Mouse (Mus musculus) spleen, postnatal 36 days (tissue): ENCODE data around the gene Shcbp1l.
A peak's percentile ranks its signal among the peaks of the same experiment; 100 is the strongest.
"Not testable (repeated sequence)": the region's sequence is repeated elsewhere in the genome, so short reads cannot be mapped to it uniquely, and the experiment has no call there.

Experiments used
- DNase-seq, 2 experiments: peaks; one replicate each; pipeline ENCODE4 v3.0.0; 2022; ENCODE audit warnings: low spot score in 2 of 2, mixed read lengths in 1 of 2

The Shcbp1l gene

GRCm38 (mm10) chr1:153424271-153424670 lies 691 bp upstream of the Shcbp1l start:
- peak in 1 of 2 experiments; percentile 25 for DNase-seq

- DNase-seq: no peak
Measured at GRCm38 (mm10) chr1:153431158-153431557, 6.2 kb downstream of the Shcbp1l start.

- peak; percentile 48 to 52 for DNase-seq
Measured at GRCm38 (mm10) chr1:153431701-153432100, 6.7 kb downstream of the Shcbp1l start.

- DNase-seq: no peak
Measured at GRCm38 (mm10) chr1:153432329-153432728, 7.4 kb downstream of the Shcbp1l start.

GRCm38 (mm10) chr1:153433851-153434589 lies 9.1 kb downstream of the Shcbp1l start:
- no peak for DNase-seq

GRCm38 (mm10) chr1:153437536-153437935 lies 12.6 kb downstream of the Shcbp1l start:
- no peak for DNase-seq

GRCm38 (mm10) chr1:153440752-153441151 lies 15.8 kb downstream of the Shcbp1l start:
- DNase-seq: no peak

GRCm38 (mm10) chr1:153441656-153442055 lies 16.7 kb downstream of the Shcbp1l start:
- DNase-seq: no peak

GRCm38 (mm10) chr1:153443019-153443418 lies 18.1 kb downstream of the Shcbp1l start:
- DNase-seq: no peak

- DNase-seq: no peak
Measured at GRCm38 (mm10) chr1:153443632-153444031, 18.7 kb downstream of the Shcbp1l start.

- DNase-seq: no peak
Measured at GRCm38 (mm10) chr1:153446120-153446831, 21.3 kb downstream of the Shcbp1l start.

GRCm38 (mm10) chr1:153451237-153452154 lies 26.5 kb downstream of the Shcbp1l start:
- peak; percentile 57 to 62 for DNase-seq

- DNase-seq: no peak
Measured at GRCm38 (mm10) chr1:153453146-153453642, 28.2 kb downstream of the Shcbp1l start.

- no peak for DNase-seq
Measured at GRCm38 (mm10) chr1:153456137-153456536, 31.2 kb downstream of the Shcbp1l start.

GRCm38 (mm10) chr1:153461796-153462195 lies 36.8 kb downstream of the Shcbp1l start:
- no peak for DNase-seq

- no peak for DNase-seq
Measured at GRCm38 (mm10) chr1:153479296-153479695, 54.3 kb downstream of the Shcbp1l start.

GRCm38 (mm10) chr1:153480386-153481024 lies 55.5 kb downstream of the Shcbp1l start:
- DNase-seq: peak; percentile 64 to 75

GRCm38 (mm10) chr1:153481025-153481412 lies 56.1 kb downstream of the Shcbp1l start:
- no peak for DNase-seq

GRCm38 (mm10) chr1:153485201-153485796 lies 60.3 kb downstream of the Shcbp1l start:
- DNase-seq: no peak

- not testable (repeated sequence) for DNase-seq
Measured at GRCm38 (mm10) chr1:153486120-153486519, 61.2 kb downstream of the Shcbp1l start.
